Mouse (Mus musculus): ENCODE results near the gene Prl.
"Not testable (repeated sequence)": the region's sequence is repeated elsewhere in the genome, so short reads cannot be mapped to it uniquely, and the experiment has no call there.

The Prl gene

GRCm38 (mm10) chr13:27057270-27057669, at the start of gene Prl:
Gene Prl, plus strand, starts transcription at chr13:27057570.
- DNase-seq, result no peak

- no peak for DNase-seq
Observed at GRCm38 (mm10) chr13:27026614-27027013, 30.8 kb upstream of the Prl start.

- DNase-seq, result no peak
Observed at GRCm38 (mm10) chr13:27027376-27027775, 30.0 kb upstream of the Prl start.

GRCm38 (mm10) chr13:27028501-27029240, 28.7 kb upstream of the Prl start:
- DNase-seq, result no peak

GRCm38 (mm10) chr13:27031101-27031852, 26.1 kb upstream of the Prl start:
- DNase-seq, result no peak

GRCm38 (mm10) chr13:27031853-27032240, 25.5 kb upstream of the Prl start:
- DNase-seq, result no peak

- DNase-seq, result no peak
Observed at GRCm38 (mm10) chr13:27032998-27033397, 24.4 kb upstream of the Prl start.

GRCm38 (mm10) chr13:27042185-27042584, 15.2 kb upstream of the Prl start:
- DNase-seq, result no peak

- DNase-seq, result no peak
Observed at GRCm38 (mm10) chr13:27043326-27043725, 14.0 kb upstream of the Prl start.

GRCm38 (mm10) chr13:27059177-27059576, 1.8 kb downstream of the Prl start:
- DNase-seq, result no peak

- DNase-seq, result not testable (repeated sequence)
Observed at GRCm38 (mm10) chr13:27093890-27094289, 36.5 kb downstream of the Prl start, which contains the start of gene Prl3d1. Gene Prl3d1, plus strand, starts transcription at chr13:27094190.
